Mouse (Mus musculus) liver, embryonic 11.5 days (tissue): ENCODE data around the gene Nptx2. TPM values are rescaled to one million over a fixed set of nuclear protein-coding genes. Genes with fewer than 3 reads are reported as not detected.

ENCODE experiments used
- ATAC-seq: fragments of 200-750 bp; cut with Nextera tagmentation; replicated peaks from 2 replicates; pipeline ENCODE4 v1.8.0; 2017; ENCODE audit warnings: moderate number of reproducible peaks, mild to moderate bottlenecking, moderate TSS enrichment, moderate library complexity; ENCODE audit not compliant: low FRiP score
- DNase-seq: peaks from one replicate; pipeline ENCODE4 v3.0.0-alpha.2; 2017; ENCODE audit warnings: low spot score
- H3K27ac ChIP-seq: fragments of 300-500 bp; sonication (generic); 2 replicates; pipeline ENCODE4 v1.5.1; 2014; ENCODE audit warnings: mild to moderate bottlenecking, low read depth, low read length, control low read depth
- H3K27me3 ChIP-seq: fragments of 300-500 bp; sonication (generic); replicated peaks from 2 replicates; pipeline ENCODE4 v1.6.1; 2014; ENCODE audit warnings: low read length, mixed read lengths; ENCODE audit not compliant: control insufficient read depth, insufficient read depth
- H3K36me3 ChIP-seq: fragments of 300-500 bp; sonication (generic); 2 replicates; pipeline ENCODE4 v1.6.1; 2014; ENCODE audit warnings: mild to moderate bottlenecking, low read length, moderate library complexity, mixed read lengths; ENCODE audit not compliant: control insufficient read depth, insufficient read depth
- H3K4me1 ChIP-seq: fragments of 300-500 bp; sonication (generic); replicated peaks from 2 replicates; pipeline ENCODE4 v1.6.1; 2014; ENCODE audit warnings: low read length, mixed read lengths; ENCODE audit not compliant: control insufficient read depth, insufficient read depth
- H3K4me2 ChIP-seq: fragments of 300-500 bp; sonication (generic); 2 replicates; pipeline ENCODE4 v1.6.1; 2014; ENCODE audit warnings: mild to moderate bottlenecking, control low read depth, moderate library complexity
- H3K4me3 ChIP-seq: fragments of 300-500 bp; sonication (generic); 2 replicates; pipeline ENCODE4 v1.5.1; 2014; ENCODE audit warnings: low read depth, low read length, control low read depth
- H3K9ac ChIP-seq: fragments of 300-500 bp; sonication (generic); 2 replicates; pipeline ENCODE4 v1.6.1; 2014; ENCODE audit warnings: low read depth, low read length, control low read depth
- H3K9me3 ChIP-seq: fragments of 300-500 bp; sonication (generic); 2 replicates; pipeline ENCODE4 v1.6.1; 2016; ENCODE audit warnings: low read length, inconsistent platforms, mixed read lengths; ENCODE audit not compliant: control insufficient read depth
- WGBS: fragments of 180-500 bp; shearing (Covaris S2); extraction: QIAGEN DNeasy Blood & Tissue Kit; methylation state at CpG from one replicate; pipeline ENCODE4 v1.1.7; 2014; 5-methylcytosine and 5-hydroxymethylcytosine counted together
- polyA plus RNA-seq: library from polyadenylated mRNA; unstranded; fragments of >200 nt; fragmentation: Nextera tagmentation; extraction: Ambion mirVana; gene quantifications from 2 replicates; pipeline ENCODE4 v1.2.1, GENCODE M21; 2014

The Nptx2 gene
- polyA plus RNA-seq, 1 experiment from 2014 or later, result 0.07 TPM

DNA sequence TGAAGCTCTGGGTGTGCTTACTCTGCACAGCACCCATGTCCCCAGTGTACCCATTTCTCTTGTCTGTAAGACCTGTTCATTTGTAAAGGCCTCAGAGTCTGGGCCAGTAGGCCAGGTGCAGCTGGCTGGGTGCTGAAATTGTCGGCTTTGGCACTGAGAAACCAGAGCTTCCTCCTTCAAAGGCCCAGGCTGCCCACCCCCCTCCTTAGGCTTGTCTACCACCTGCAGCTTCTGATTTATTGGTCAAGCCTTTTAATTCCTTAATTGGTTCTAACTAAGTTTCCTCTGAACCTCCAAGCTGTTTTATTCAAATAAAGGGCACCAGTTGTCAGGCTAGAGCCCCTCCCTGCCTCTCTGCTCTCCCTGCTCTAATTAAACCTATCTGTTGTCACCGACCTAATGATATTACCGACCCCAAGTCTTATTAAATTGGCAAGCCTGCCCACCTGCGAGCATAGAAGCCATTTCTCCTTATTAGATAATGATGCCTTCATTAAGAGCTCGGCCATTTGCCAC lies 5.0 kb downstream of the Nptx2 start:
- Histone ChIP-seq H3K4me2 (no peak overlapping the region), H3K4me3 (no peak overlapping the region), H3K27ac (no peak overlapping the region), H3K9me3 (no peaks in the 10 kb centered on the region), H3K36me3 (no peaks in the 10 kb centered on the region), H3K4me1 (no peaks in the 10 kb centered on the region), H3K9ac (no peak overlapping the region), H3K27me3 (peaks cover 39% of the 10 kb centered on the region)
- 54% methylated on average over 5 of the region's 5 CpGs for WGBS
- ATAC-seq, result no peak
- no peak for DNase-seq

DNA sequence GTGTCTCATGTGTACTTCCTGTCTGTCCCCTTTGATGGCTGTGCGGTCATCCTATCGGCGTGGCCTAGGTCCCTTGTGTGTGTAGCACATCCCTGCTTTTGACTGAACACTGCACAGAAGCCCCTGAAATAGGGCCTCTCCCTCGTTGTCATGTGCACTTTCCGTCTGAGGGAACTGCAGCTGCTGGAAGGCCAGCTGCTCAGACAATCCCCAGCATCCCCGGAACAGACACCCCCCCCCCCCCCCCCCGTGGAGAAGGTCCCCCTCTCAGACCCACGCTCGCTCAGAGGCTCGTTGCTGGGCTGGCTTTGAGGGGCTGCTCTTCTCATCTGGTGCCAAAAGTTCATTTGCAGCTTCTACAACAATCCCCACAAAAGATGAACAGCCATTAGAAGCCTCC lies 11.0 kb downstream of the Nptx2 start:
- no peaks in the 10 kb centered on the region for H3K9me3 ChIP-seq
- no peak overlapping the region for H3K4me3 ChIP-seq
- no peaks in the 10 kb centered on the region for H3K36me3 ChIP-seq
- no peak overlapping the region for H3K9ac ChIP-seq
- no peaks in the 10 kb centered on the region for H3K4me1 ChIP-seq
- no peak for ATAC-seq
- no peak overlapping the region for H3K27ac ChIP-seq
- H3K27me3 ChIP-seq, result no peaks in the 10 kb centered on the region
- WGBS, result 60% methylated on average over 10 of the region's 10 CpGs
- DNase-seq, result no peak
- H3K4me2 ChIP-seq, result no peak overlapping the region

DNA sequence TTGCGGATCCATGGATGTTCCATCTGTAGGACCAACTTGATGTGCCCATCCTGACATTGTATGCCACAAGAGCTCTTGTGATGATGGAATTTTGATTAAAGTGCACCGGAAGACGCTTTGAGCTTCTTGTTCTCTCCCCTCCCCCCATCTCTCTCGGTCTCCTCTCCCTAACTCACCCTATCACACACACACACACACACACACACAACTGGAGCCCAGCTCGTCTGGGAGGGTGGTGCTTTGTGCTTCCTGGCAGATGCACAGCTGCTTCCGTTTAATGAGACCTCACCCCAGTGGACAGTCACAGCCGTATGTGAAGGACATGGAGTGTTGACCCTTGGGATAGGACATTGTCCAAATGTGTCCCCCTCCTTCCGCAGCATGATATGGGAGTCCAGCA lies 11.7 kb downstream of the Nptx2 start:
- no peak for DNase-seq
- 66% methylated on average over 8 of the region's 8 CpGs for WGBS
- H3K4me3 ChIP-seq, result no peak overlapping the region
- no peaks in the 10 kb centered on the region for H3K9me3 ChIP-seq
- ATAC-seq, result no peak
- H3K27me3 ChIP-seq, result no peaks in the 10 kb centered on the region
- no peak overlapping the region for H3K4me2 ChIP-seq
- H3K4me1 ChIP-seq, result no peaks in the 10 kb centered on the region
- no peaks in the 10 kb centered on the region for H3K36me3 ChIP-seq
- no peak overlapping the region for H3K27ac ChIP-seq
- H3K9ac ChIP-seq, result no peak overlapping the region

DNA sequence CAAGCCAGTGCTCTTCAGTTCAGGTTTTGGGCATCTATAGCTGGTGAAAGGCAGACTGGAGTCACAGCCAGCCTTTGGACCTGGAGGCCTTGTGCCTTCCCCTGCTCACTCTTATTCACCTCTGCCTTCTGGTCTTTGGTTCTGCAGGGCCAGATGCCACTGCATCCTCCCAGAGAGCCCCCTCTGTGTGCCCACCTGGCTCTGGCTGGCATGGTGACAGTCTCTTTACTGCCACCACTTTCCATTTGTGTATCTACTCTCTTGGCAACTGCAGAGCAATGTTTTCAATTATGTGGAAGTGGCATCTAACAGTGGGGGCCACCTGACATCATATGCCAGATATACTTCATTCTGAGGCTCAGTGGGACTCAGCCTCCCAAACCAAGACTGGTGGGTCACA lies 12.8 kb downstream of the Nptx2 start:
- H3K27ac ChIP-seq, result no peak overlapping the region
- no peak overlapping the region for H3K4me2 ChIP-seq
- H3K9ac ChIP-seq, result no peak overlapping the region
- no peak for ATAC-seq
- H3K4me3 ChIP-seq, result no peak overlapping the region
- DNase-seq, result no peak
- H3K36me3 ChIP-seq, result no peaks in the 10 kb centered on the region
- no peaks in the 10 kb centered on the region for H3K9me3 ChIP-seq
- no peaks in the 10 kb centered on the region for H3K27me3 ChIP-seq
- no peaks in the 10 kb centered on the region for H3K4me1 ChIP-seq

DNA sequence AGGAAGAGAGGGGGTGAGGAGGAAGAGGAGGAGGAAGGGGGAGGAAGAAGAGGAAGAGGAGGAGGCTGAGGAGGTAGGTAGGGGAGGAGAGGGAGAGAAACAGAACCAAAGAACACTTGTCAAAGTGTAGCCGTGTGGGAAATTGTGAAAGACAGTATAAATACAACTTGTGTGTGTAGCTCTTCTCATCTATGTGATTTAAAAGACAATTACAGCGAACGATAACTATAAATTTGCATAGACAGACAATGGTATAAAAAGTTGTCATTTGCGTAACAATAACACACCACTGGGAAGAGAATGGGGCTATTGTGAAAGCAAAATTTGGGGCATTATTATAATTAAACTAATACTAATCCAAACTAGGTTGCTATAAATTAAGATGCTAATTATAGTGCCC lies 20.0 kb downstream of the Nptx2 start:
- no peak overlapping the region for H3K4me2 ChIP-seq
- H3K36me3 ChIP-seq, result no peaks in the 10 kb centered on the region
- ATAC-seq (no peak), DNase-seq (no peak)
- H3K9ac ChIP-seq, result no peak overlapping the region
- no peak overlapping the region for H3K4me3 ChIP-seq
- H3K9me3 ChIP-seq, result no peaks in the 10 kb centered on the region
- no peaks in the 10 kb centered on the region for H3K4me1 ChIP-seq
- H3K27me3 ChIP-seq, result no peaks in the 10 kb centered on the region
- 79% methylated on average over 4 of the region's 4 CpGs for WGBS
- no peak overlapping the region for H3K27ac ChIP-seq

GRCm38 (mm10) chr5:144585100-144585499 lies 39.4 kb downstream of the Nptx2 start:
- WGBS, result 80% methylated on average over 5 of the region's 5 CpGs
- Histone ChIP-seq H3K4me1 (no peaks in the 10 kb centered on the region), H3K4me3 (no peak overlapping the region), H3K9ac (no peak overlapping the region), H3K27ac (no peak overlapping the region), H3K9me3 (peaks cover 3% of the 10 kb centered on the region; the same call in 1 of the 2 replicates), H3K36me3 (no peaks in the 10 kb centered on the region), H3K27me3 (no peaks in the 10 kb centered on the region), H3K4me2 (no peak overlapping the region)
- DNase-seq, result no peak
- ATAC-seq, result no peak

DNA sequence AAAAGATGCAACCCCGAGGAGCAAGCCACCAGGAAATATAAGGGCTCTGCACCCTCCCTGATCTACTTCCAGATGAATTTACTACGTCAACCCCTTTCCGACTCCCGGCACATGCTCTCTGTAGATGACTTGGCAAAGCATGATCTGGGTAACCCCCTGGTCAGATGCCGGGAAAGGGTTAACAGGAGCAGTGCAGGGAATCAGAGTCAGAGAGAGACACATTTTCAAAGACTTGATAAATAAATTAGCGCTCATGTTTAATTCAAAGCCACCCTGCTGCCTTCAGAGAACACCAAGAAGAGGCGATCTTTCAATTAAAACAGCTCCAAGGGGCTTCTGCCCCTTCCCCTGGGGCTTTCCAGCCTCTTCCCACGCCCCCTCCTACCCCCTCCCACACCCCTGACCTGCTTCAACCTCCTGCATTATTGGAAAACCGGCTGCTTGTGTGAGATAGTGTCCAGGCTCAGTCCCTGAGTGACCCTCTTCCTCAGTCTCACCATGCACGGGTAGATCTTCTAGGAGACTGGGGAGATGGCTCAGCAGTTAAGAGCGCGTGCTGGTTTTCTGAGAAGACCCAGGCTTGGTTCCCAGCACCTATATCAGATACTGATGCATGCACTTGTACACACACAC lies 45.7 kb downstream of the Nptx2 start:
- DNase-seq (no peak), ATAC-seq (no peak)
- Histone ChIP-seq H3K36me3 (no peaks in the 10 kb centered on the region), H3K27me3 (no peaks in the 10 kb centered on the region), H3K9ac (no peak overlapping the region), H3K4me2 (no peak overlapping the region), H3K27ac (no peak overlapping the region), H3K9me3 (peaks cover 1% of the 10 kb centered on the region; the same call in 1 of the 2 replicates), H3K4me3 (no peak overlapping the region), H3K4me1 (no peaks in the 10 kb centered on the region)
- WGBS, result 44% methylated on average over 12 of the region's 12 CpGs

DNA sequence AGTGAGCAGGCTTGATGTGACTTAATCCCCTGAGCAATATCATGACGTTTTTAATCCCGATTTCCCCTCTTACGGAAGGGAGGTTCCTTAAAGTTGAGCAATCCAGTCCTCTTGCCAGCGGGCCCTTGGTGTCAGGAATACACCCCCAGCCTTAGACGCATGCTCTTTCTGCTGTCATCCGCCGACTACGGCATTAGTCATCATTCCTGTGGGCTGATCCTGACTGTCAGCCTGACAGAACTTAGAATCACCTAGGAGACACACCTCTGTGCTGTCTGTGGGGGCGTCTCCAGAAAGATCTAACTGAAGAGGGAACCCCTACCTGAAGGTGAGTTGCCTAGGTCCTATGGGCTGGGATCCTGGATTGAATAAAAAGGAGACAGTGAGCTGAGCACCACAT lies 49.1 kb downstream of the Nptx2 start:
- Histone ChIP-seq H3K9ac (no peak overlapping the region), H3K4me2 (no peak overlapping the region), H3K27ac (no peak overlapping the region), H3K4me1 (no peaks in the 10 kb centered on the region), H3K36me3 (no peaks in the 10 kb centered on the region), H3K4me3 (no peak overlapping the region), H3K9me3 (no peaks in the 10 kb centered on the region), H3K27me3 (no peaks in the 10 kb centered on the region)
- 85% methylated on average over 9 of the region's 9 CpGs for WGBS
- ATAC-seq, result no peak
- DNase-seq, result no peak
